Mouse (Mus musculus) liver, adult 2 months (tissue): ENCODE measurements around the gene Cfl1. TPM values are rescaled to one million over a fixed set of nuclear protein-coding genes. Genes with fewer than 3 reads are reported as not detected.

ENCODE experiments used
- DNase-seq: peaks from one replicate; pipeline ENCODE4 v3.0.0-alpha.2; 2011; ENCODE audit warnings: low read depth, low spot score; ENCODE audit errors: extremely low read depth
- H3K27ac ChIP-seq: fragments of 200-500 bp; replicated peaks from 2 replicates; pipeline ENCODE4 v1.5.1; 2012; ENCODE audit warnings: low read depth, mild to moderate bottlenecking, control low read depth, inconsistent platforms, low read length; ENCODE audit not compliant: insufficient read depth
- H3K27me3 ChIP-seq: fragments of 200-500 bp; 2 replicates; pipeline ENCODE4 v1.6.1; 2012; ENCODE audit warnings: mild to moderate bottlenecking, moderate library complexity, low read length, inconsistent platforms; ENCODE audit not compliant: control insufficient read depth, insufficient read depth
- H3K36me3 ChIP-seq: fragments of 200-500 bp; 2 replicates; pipeline ENCODE4 v1.6.1; 2012; ENCODE audit warnings: low read length, inconsistent platforms; ENCODE audit not compliant: control insufficient read depth, insufficient read depth
- H3K4me1 ChIP-seq: fragments of 200-500 bp; 2 replicates; pipeline ENCODE4 v1.6.1; 2011; ENCODE audit warnings: low read length; ENCODE audit not compliant: control insufficient read depth, insufficient read depth
- H3K4me3 ChIP-seq: fragments of 200-500 bp; 2 replicates; pipeline ENCODE4 v1.5.1; 2011; ENCODE audit warnings: low read depth, mild to moderate bottlenecking, control low read depth, low read length, moderate library complexity; ENCODE audit not compliant: insufficient read depth
- H3K79me2 ChIP-seq: fragments of 200-500 bp; 2 replicates; pipeline ENCODE4 v1.6.1; 2012; ENCODE audit warnings: inconsistent platforms, mild to moderate bottlenecking, low read length, moderate library complexity; ENCODE audit not compliant: control insufficient read depth, insufficient read depth
- H3K9ac ChIP-seq: fragments of 200-500 bp; 2 replicates; pipeline ENCODE4 v1.6.1; 2012; ENCODE audit warnings: low read depth, mild to moderate bottlenecking, control low read depth, inconsistent platforms, low read length
- CTCF ChIP-seq: fragments of 200-500 bp; IDR thresholded peaks from 2 replicates; pipeline ENCODE4 v1.5.1; 2011; ENCODE audit warnings: low read depth, low read length, control low read depth
- POLR2A ChIP-seq: fragments of 200-500 bp; IDR thresholded peaks from 2 replicates; pipeline ENCODE4 v1.6.1; 2011; ENCODE audit warnings: low read length, control low read depth; ENCODE audit not compliant: insufficient read depth; ENCODE audit errors: extremely low read depth
- WGBS: fragments of 180-500 bp; shearing (Covaris S2); methylation state at CpG from one replicate; pipeline ENCODE4 v1.1.7; 2018; 5-methylcytosine and 5-hydroxymethylcytosine counted together
- polyA plus RNA-seq: library from polyadenylated mRNA; depleted of rRNA; stranded (reverse); fragments of >200 nt; gene quantifications from 2 replicates; pipeline ENCODE4 v1.2.3, GENCODE M21; 2012
- total RNA-seq: library from RNA; depleted of rRNA; stranded (reverse); fragments of >200 nt; gene quantifications from 2 replicates; pipeline ENCODE4 v1.2.3, GENCODE M21; 2014

The Cfl1 gene
- total and polyA plus RNA-seq, 2 experiments: 122 to 177 TPM

DNA sequence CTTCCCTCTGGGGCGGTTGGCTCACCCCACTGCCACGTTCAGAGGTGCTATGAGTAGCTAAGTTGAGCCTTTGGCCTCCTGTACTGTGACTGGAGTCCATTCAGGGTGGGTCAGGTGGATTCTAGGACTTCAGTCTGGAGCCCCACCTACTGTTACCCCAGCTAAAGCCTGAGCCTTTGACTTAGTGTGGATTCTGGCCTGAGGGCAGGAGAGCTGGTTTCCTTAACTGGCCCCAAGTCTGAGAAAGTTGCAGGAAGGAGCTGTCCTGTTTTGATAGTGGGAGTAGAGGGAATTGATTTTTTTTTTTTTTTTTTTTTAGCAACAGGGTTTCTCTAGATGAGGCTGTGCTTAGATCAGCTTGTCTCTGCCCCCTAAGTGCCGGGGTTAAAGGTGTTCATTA, 4.1 kb downstream of the Cfl1 start:
- no peak overlapping the region for H3K9ac ChIP-seq
- H3K27ac ChIP-seq: no peak overlapping the region
- 69% methylated on average over 3 of the region's 3 CpGs for WGBS
- H3K36me3 ChIP-seq: peaks cover 10% of the 10 kb centered on the region; the same call in 1 of the 2 replicates
- no peaks in the 10 kb centered on the region for H3K4me1 ChIP-seq
- H3K27me3 ChIP-seq: no peaks in the 10 kb centered on the region
- H3K79me2 ChIP-seq: peaks cover 4% of the 10 kb centered on the region; the same call in 1 of the 2 replicates
- no peak for DNase-seq
- TF ChIP-seq POLR2A: no peak
- no peak for TF ChIP-seq CTCF
- no peak overlapping the region for H3K4me3 ChIP-seq

DNA sequence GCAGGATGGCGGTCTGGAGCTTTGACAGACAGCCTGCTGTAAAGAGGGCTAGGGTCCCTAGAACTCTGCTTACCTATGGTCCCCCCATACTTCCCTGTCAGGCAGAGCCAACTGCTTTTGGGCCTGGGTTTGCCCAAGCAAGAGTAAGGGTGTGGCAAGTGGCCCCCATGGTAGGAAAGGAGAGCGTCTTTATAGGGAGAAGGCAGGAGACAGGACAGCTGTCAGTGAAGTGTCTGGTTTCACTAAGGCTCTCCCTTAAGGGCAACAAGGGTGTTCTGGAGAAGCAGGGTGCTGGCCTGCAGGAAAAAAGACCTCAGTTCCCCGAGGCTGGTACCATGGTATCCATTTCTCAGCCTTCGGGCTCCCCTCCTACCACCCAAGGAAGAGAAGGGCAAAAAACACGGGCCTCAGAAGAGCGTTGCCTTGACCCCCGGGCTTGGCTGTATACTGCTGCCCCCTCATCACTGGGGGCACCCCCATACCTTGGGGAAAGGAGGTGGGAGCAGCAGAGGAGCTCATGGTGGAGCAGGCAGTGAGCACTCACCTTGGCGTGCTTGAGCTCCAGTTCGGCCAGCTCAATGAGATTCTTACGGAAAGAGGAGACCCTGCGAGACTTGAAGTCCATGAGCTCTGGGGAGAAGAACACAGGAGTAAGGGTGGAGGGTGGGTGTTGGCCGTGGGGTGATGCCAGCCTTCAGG, 5.2 kb downstream of the Cfl1 start:
- H3K27me3 ChIP-seq: no peaks in the 10 kb centered on the region
- H3K79me2 ChIP-seq: peaks cover 4% of the 10 kb centered on the region; the same call in 1 of the 2 replicates
- H3K4me3 ChIP-seq: no peak overlapping the region
- WGBS: 86% methylated on average over 12 of the region's 12 CpGs
- H3K36me3 ChIP-seq: peaks cover 10% of the 10 kb centered on the region; the same call in 1 of the 2 replicates
- no peak overlapping the region for H3K9ac ChIP-seq
- no peak for DNase-seq
- no peak overlapping the region for H3K27ac ChIP-seq
- TF ChIP-seq POLR2A: no peak
- no peak for TF ChIP-seq CTCF
- no peaks in the 10 kb centered on the region for H3K4me1 ChIP-seq

DNA sequence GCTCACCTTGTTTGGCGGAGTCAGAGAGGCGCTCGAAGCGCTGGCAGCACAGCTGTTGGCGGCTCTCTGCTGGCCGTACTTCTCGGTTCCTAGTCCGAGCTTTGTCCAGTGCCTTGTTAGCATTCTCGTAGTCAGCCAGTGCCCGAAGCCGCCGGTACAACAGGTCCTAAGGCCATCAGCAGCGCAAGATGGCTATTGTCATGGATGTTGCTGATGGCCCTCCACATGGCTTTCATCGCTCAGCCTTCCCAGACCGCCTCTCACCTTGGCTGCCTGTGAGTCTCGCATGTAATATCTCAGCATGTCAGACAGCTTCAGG, 5.8 kb downstream of the Cfl1 start:
- H3K36me3 ChIP-seq: peaks cover 10% of the 10 kb centered on the region; the same call in 1 of the 2 replicates
- 93% methylated on average over 16 of the region's 16 CpGs for WGBS
- no peaks in the 10 kb centered on the region for H3K27me3 ChIP-seq
- no peaks in the 10 kb centered on the region for H3K4me1 ChIP-seq
- H3K79me2 ChIP-seq: no peaks in the 10 kb centered on the region
- H3K4me3 ChIP-seq: no peak overlapping the region
- no peak overlapping the region for H3K27ac ChIP-seq
- no peak overlapping the region for H3K9ac ChIP-seq
- no peak for TF ChIP-seq POLR2A
- no peak for TF ChIP-seq CTCF
- DNase-seq: no peak

GRCm38 (mm10) chr19:5500330-5500875, 10.1 kb downstream of the Cfl1 start:
- Histone ChIP-seq H3K27ac (no peak overlapping the region), H3K9ac (no peak overlapping the region), H3K4me3 (no peak overlapping the region), H3K79me2 (no peaks in the 10 kb centered on the region), H3K36me3 (no peaks in the 10 kb centered on the region), H3K27me3 (no peaks in the 10 kb centered on the region), H3K4me1 (no peaks in the 10 kb centered on the region)
- no peak for DNase-seq
- WGBS: 85% methylated on average over 2 of the region's 2 CpGs
- TF ChIP-seq POLR2A: no peak
- no peak for TF ChIP-seq CTCF

DNA sequence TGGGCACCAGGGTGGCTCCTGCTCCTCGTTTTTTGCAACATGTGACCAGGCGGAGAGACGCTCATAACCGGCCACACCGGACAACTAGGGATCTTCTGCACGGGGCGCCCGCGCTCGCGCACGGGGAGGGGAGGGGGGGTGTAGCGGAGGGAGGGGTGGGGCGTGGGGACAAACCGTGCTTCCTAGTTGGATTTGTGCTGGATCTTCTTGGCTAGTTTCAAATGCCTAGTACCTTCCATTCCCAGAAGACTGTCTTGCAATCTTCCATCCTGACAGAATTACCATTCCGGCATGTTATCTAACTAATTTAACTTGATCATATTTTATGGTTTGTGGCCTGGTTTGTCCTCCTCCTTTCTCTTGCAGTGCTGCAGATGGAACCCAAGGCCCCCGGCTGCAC, 13.4 kb downstream of the Cfl1 start, which contains the start of gene 1700020D05Rik:
TSS of gene 1700020D05Rik (minus strand) at position 101 of the 400 bp plus-strand sequence.
- Histone ChIP-seq H3K4me1 (no peaks in the 10 kb centered on the region), H3K4me3 (no peak within 1 kb of the TSS), H3K79me2 (no peaks in the 10 kb centered on the region; the same call in 1 of the 2 replicates), H3K27ac (no peak within 1 kb of the TSS), H3K27me3 (no peaks in the 10 kb centered on the region), H3K36me3 (no peaks in the 10 kb centered on the region), H3K9ac (no peak within 1 kb of the TSS)
- TF ChIP-seq POLR2A (no peak), CTCF (no peak)
- DNase-seq: no peak
- 79% methylated on average over 17 of the region's 17 CpGs for WGBS
